Mouse (Mus musculus) E14TG2a.4 (cell line): ENCODE measurements at regions not wholly inside any gene's neighbourhood (a gene's known extent, or its start where the extent isn't known, plus 50 kb on each side); places are given as distances from the start of the nearest gene placed in this dataset.

Experiments used
- CTCF ChIP-seq: conservative IDR thresholded peaks from 2 replicates; pipeline ENCODE4 v1.5.1; 2014; ENCODE audit warnings: low read length
- NANOG ChIP-seq: IDR thresholded peaks from 2 replicates; pipeline ENCODE4 v1.6.1; 2014; ENCODE audit warnings: borderline replicate concordance, low read length, mixed read lengths

DNA sequence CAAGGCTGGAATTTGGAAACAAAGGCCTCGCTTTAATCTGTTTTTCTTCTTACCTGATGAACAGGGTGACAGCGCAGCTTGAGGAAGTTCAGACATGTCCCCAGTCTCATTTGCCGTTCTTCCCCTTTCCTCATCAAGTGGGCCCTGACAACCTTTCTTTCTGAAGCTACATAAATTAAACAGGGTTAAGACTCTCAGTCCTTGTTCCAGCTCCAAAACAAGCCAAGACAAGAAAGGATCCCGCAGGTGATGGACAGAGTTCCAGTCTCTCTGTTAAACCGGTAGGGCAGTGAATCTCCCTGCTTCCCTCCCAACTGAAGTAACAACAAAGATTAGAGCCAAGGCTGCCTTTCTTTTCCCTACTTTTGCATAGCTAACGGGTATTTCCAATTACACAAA lies 605.6 kb downstream of the Nfib start:
- no peak for TF ChIP-seq CTCF
- no peak for TF ChIP-seq NANOG
